Mouse (Mus musculus) limb, embryonic 14.5 days (tissue): Measurements from ENCODE around the gene Ak1. TPM values are rescaled to one million over a fixed set of nuclear protein-coding genes. Genes with fewer than 3 reads are reported as not detected.

ENCODE experiments used
- ATAC-seq: fragments of 200-750 bp; cut with Nextera tagmentation; 2 replicates; pipeline ENCODE4 v1.8.0; 2017; ENCODE audit warnings: low read depth, moderate number of reproducible peaks, moderate TSS enrichment; ENCODE audit not compliant: low FRiP score
- DNase-seq: peaks from one replicate; pipeline ENCODE4 v3.0.0-alpha.2; 2015; ENCODE audit warnings: low spot score
- H3K27ac ChIP-seq: fragments of 300-500 bp; sonication (generic); replicated peaks from 2 replicates; pipeline ENCODE4 v1.5.1; 2014; ENCODE audit warnings: low read depth, mild to moderate bottlenecking, low read length, moderate library complexity, mixed read lengths
- H3K27me3 ChIP-seq: fragments of 300-500 bp; sonication (generic); 2 replicates; pipeline ENCODE4 v1.6.1; 2014; ENCODE audit warnings: low read length, mixed read lengths; ENCODE audit not compliant: control insufficient read depth, insufficient read depth
- H3K36me3 ChIP-seq: fragments of 300-500 bp; sonication (generic); 2 replicates; pipeline ENCODE4 v1.6.1; 2014; ENCODE audit warnings: mild to moderate bottlenecking, low read length, moderate library complexity, mixed read lengths; ENCODE audit not compliant: control insufficient read depth, insufficient read depth
- H3K4me1 ChIP-seq: fragments of 300-500 bp; sonication (generic); 2 replicates; pipeline ENCODE4 v1.6.1; 2014; ENCODE audit warnings: antibody characterized with exemption, low read length, mixed read lengths; ENCODE audit not compliant: control insufficient read depth, insufficient read depth
- H3K4me2 ChIP-seq: fragments of 300-500 bp; sonication (generic); replicated peaks from 2 replicates; pipeline ENCODE4 v1.6.1; 2014; ENCODE audit warnings: low read depth, mild to moderate bottlenecking, low read length, moderate library complexity; ENCODE audit not compliant: severe bottlenecking
- H3K4me3 ChIP-seq: fragments of 300-500 bp; sonication (generic); replicated peaks from 2 replicates; pipeline ENCODE4 v1.5.1; 2014; ENCODE audit warnings: low read length
- H3K9ac ChIP-seq: fragments of 300-500 bp; sonication (generic); 2 replicates; pipeline ENCODE4 v1.6.1; 2014; ENCODE audit warnings: mild to moderate bottlenecking, low read depth, low read length, moderate library complexity; ENCODE audit not compliant: severe bottlenecking
- H3K9me3 ChIP-seq: fragments of 300-500 bp; sonication (generic); 2 replicates; pipeline ENCODE4 v1.6.1; 2016; ENCODE audit warnings: low read length; ENCODE audit not compliant: control insufficient read depth
- POLR2A ChIP-seq: fragments of 200-500 bp; IDR thresholded peaks from 2 replicates; pipeline ENCODE4 v1.8.0; 2012; ENCODE audit warnings: inconsistent platforms, mild to moderate bottlenecking, moderate library complexity, borderline replicate concordance; ENCODE audit not compliant: insufficient read depth, insufficient read length; ENCODE audit errors: extremely low read depth
- WGBS: fragments of 180-500 bp; shearing (Covaris S2); extraction: QIAGEN DNeasy Blood & Tissue Kit; methylation state at CpG from one replicate; pipeline ENCODE4 v1.1.7; 2014; 5-methylcytosine and 5-hydroxymethylcytosine counted together
- polyA plus RNA-seq, 2 experiments: library from polyadenylated mRNA; depleted of rRNA in 1 of 2; stranded (reverse) in 1 of 2; unstranded in 1 of 2; fragments of >200 nt; fragmentation: Nextera tagmentation in 1 of 2; extraction: Ambion mirVana in 1 of 2; gene quantifications; 2 replicates each; pipeline versions ENCODE4 v1.2.1 to v1.2.3; 2012 to 2014

Gene Ak1
- polyA plus RNA-seq, 2 experiments: 26.7 to 56.2 TPM

GRCm38 (mm10) chr2:32655826-32656225 lies 34.3 kb downstream of the Ak1 start:
- H3K27me3 ChIP-seq: no peaks in the 10 kb centered on the region
- no peak overlapping the region for H3K4me2 ChIP-seq
- 17% methylated on average over 12 of the region's 12 CpGs for WGBS
- no peaks in the 10 kb centered on the region for H3K9me3 ChIP-seq
- peaks cover 28% of the 10 kb centered on the region for H3K4me1 ChIP-seq
- H3K4me3 ChIP-seq: no peak overlapping the region
- DNase-seq: peak; percentile 55
- no peak overlapping the region for H3K9ac ChIP-seq
- no peak for TF ChIP-seq POLR2A
- H3K36me3 ChIP-seq: no peaks in the 10 kb centered on the region
- ATAC-seq: peak; percentile 72; the same call in 1 of the 2 replicates
- H3K27ac ChIP-seq: peak overlapping the region; percentile 35; the same call in 1 of the 2 replicates

- H3K4me2 ChIP-seq: no peak overlapping the region
- H3K4me3 ChIP-seq: no peak overlapping the region
- 93% methylated on average over 2 of the region's 2 CpGs for WGBS
- no peaks in the 10 kb centered on the region for H3K36me3 ChIP-seq
- peaks cover 23% of the 10 kb centered on the region for H3K4me1 ChIP-seq
- H3K27ac ChIP-seq: no peak overlapping the region
- ATAC-seq (no peak), DNase-seq (no peak)
- H3K9me3 ChIP-seq: no peaks in the 10 kb centered on the region
- no peaks in the 10 kb centered on the region for H3K27me3 ChIP-seq
- H3K9ac ChIP-seq: no peak overlapping the region
- no peak for TF ChIP-seq POLR2A
These were observed 37.3 kb downstream of the Ak1 start for GRCm38 (mm10) chr2:32658873-32659272.

GRCm38 (mm10) chr2:32661509-32662107 lies 40.0 kb downstream of the Ak1 start:
- Histone ChIP-seq H3K36me3 (no peaks in the 10 kb centered on the region), H3K9ac (no peak overlapping the region), H3K9me3 (no peaks in the 10 kb centered on the region), H3K4me2 (no peak overlapping the region), H3K27ac (no peak overlapping the region; the same call in 1 of the 2 replicates), H3K4me1 (no peaks in the 10 kb centered on the region), H3K4me3 (no peak overlapping the region), H3K27me3 (no peaks in the 10 kb centered on the region)
- no peak for ATAC-seq
- no peak for DNase-seq
- no peak for TF ChIP-seq POLR2A
- WGBS: 43% methylated on average over 7 of the region's 7 CpGs

GRCm38 (mm10) chr2:32662291-32662690 lies 40.7 kb downstream of the Ak1 start:
- Histone ChIP-seq H3K4me1 (no peaks in the 10 kb centered on the region), H3K4me3 (no peak overlapping the region), H3K36me3 (no peaks in the 10 kb centered on the region), H3K9me3 (no peaks in the 10 kb centered on the region), H3K9ac (no peak overlapping the region), H3K27me3 (no peaks in the 10 kb centered on the region), H3K4me2 (no peak overlapping the region), H3K27ac (no peak overlapping the region)
- TF ChIP-seq POLR2A: no peak
- WGBS: 51% methylated on average over 5 of the region's 5 CpGs
- ATAC-seq: no peak
- no peak for DNase-seq

- DNase-seq (no peak), ATAC-seq (no peak)
- H3K27ac ChIP-seq: no peak overlapping the region
- no peak for TF ChIP-seq POLR2A
- no peaks in the 10 kb centered on the region for H3K9me3 ChIP-seq
- no peak overlapping the region for H3K9ac ChIP-seq
- H3K36me3 ChIP-seq: no peaks in the 10 kb centered on the region
- no peaks in the 10 kb centered on the region for H3K27me3 ChIP-seq
- H3K4me2 ChIP-seq: no peak overlapping the region
- WGBS: 74% methylated on average over 8 of the region's 8 CpGs
- no peak overlapping the region for H3K4me3 ChIP-seq
- H3K4me1 ChIP-seq: no peaks in the 10 kb centered on the region
These were observed 43.8 kb downstream of the Ak1 start for GRCm38 (mm10) chr2:32665345-32665744.
